Mouse (Mus musculus) hindbrain, embryonic 11.5 days (tissue): Measurements from ENCODE around the gene Snrpc. TPM values are rescaled to one million over a fixed set of nuclear protein-coding genes. Genes with fewer than 3 reads are reported as not detected.

Source experiments
- ATAC-seq: fragments of 200-750 bp; cut with Nextera tagmentation; 2 replicates; pipeline ENCODE4 v1.8.0; 2017; ENCODE audit warnings: mild to moderate bottlenecking, moderate TSS enrichment, moderate library complexity; ENCODE audit not compliant: low FRiP score
- DNase-seq: peaks from one replicate; pipeline ENCODE4 v3.0.0-alpha.2; 2015; ENCODE audit warnings: low spot score
- H3K27ac ChIP-seq: fragments of 300-500 bp; sonication (generic); 2 replicates; pipeline ENCODE4 v1.5.1; 2014; ENCODE audit warnings: mild to moderate bottlenecking, low read depth, low read length
- H3K27me3 ChIP-seq: fragments of 300-500 bp; sonication (generic); 2 replicates; pipeline ENCODE4 v1.6.1; 2014; ENCODE audit warnings: mild to moderate bottlenecking, low read length, moderate library complexity, mixed read lengths; ENCODE audit not compliant: control insufficient read depth, insufficient read depth
- H3K36me3 ChIP-seq: fragments of 300-500 bp; sonication (generic); 2 replicates; pipeline ENCODE4 v1.6.1; 2014; ENCODE audit warnings: mild to moderate bottlenecking, low read length, moderate library complexity, mixed read lengths; ENCODE audit not compliant: control insufficient read depth, insufficient read depth
- H3K4me1 ChIP-seq: fragments of 300-500 bp; sonication (generic); replicated peaks from 2 replicates; pipeline ENCODE4 v1.6.1; 2014; ENCODE audit warnings: low read length, mixed read lengths; ENCODE audit not compliant: control insufficient read depth, insufficient read depth
- H3K4me2 ChIP-seq: fragments of 300-500 bp; sonication (generic); replicated peaks from 2 replicates; pipeline ENCODE4 v1.6.1; 2014; ENCODE audit warnings: mild to moderate bottlenecking, low read depth, low read length
- H3K4me3 ChIP-seq: fragments of 300-500 bp; sonication (generic); 2 replicates; pipeline ENCODE4 v1.5.1; 2014; ENCODE audit warnings: low read depth, low read length
- H3K9ac ChIP-seq: fragments of 300-500 bp; sonication (generic); 2 replicates; pipeline ENCODE4 v1.6.1; 2014; ENCODE audit warnings: low read depth, low read length
- H3K9me3 ChIP-seq: fragments of 300-500 bp; sonication (generic); 2 replicates; pipeline ENCODE4 v1.6.1; 2016; ENCODE audit warnings: low read length; ENCODE audit not compliant: control insufficient read depth
- WGBS: fragments of 180-500 bp; shearing (Covaris S2); extraction: QIAGEN DNeasy Blood & Tissue Kit; methylation state at CpG from one replicate; pipeline ENCODE4 v1.1.7; 2014; 5-methylcytosine and 5-hydroxymethylcytosine counted together
- polyA plus RNA-seq: library from polyadenylated mRNA; unstranded; fragments of >200 nt; fragmentation: Nextera tagmentation; extraction: Ambion mirVana; gene quantifications from 2 replicates; pipeline ENCODE4 v1.2.1, GENCODE M21; 2014

The Snrpc gene
- polyA plus RNA-seq, 1 experiment from 2014 or later, result 344 TPM

DNA sequence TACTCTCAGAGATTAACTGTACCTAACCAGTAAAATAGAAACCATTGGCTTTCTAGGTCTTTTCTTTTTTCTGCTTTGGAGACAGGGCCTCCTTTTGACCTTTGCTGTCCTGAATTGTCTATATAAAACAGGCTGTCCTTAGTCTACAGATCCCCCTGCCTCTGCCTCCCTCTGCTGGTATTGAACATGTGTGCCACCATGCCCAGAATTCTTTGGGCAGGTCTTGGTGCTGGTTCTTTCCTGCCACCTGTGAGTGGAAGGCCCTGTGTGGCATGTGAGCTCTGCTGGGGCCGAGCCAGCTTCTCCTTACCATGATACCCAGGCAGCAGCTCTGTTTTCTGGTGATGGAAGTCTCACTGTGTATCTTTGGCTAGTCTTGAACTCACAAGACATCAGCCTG is 10.4 kb downstream of the Snrpc start:
- H3K27me3 ChIP-seq, result no peaks in the 10 kb centered on the region
- no peak overlapping the region for H3K4me2 ChIP-seq
- ATAC-seq, result no peak
- 94% methylated on average over 1 of the region's 1 CpGs for WGBS
- no peaks in the 10 kb centered on the region for H3K9me3 ChIP-seq
- DNase-seq, result no peak
- H3K4me1 ChIP-seq, result no peaks in the 10 kb centered on the region
- H3K4me3 ChIP-seq, result no peak overlapping the region
- no peak overlapping the region for H3K9ac ChIP-seq
- no peak overlapping the region for H3K27ac ChIP-seq
- H3K36me3 ChIP-seq, result peaks cover 12% of the 10 kb centered on the region

DNA sequence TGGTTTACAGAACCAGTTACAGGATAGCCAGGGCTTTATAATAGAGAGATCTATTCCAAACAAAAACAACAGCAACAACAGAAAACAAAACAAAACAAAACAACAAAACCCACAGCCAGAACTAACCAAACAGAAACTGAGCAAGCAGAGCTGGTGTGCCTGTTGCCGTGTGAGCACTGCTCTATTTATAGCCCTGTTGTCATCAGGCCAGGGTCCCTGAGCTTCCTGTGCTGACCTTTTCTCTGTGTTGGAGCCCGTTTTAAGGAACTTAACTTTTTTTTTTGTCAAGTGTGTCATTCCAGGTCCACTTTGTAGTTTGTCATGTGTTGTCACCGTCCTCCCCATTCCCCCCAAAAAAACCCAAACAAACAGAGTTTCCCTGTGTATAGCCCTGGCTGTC is 13.1 kb downstream of the Snrpc start:
- no peak overlapping the region for H3K4me2 ChIP-seq
- ATAC-seq (no peak), DNase-seq (no peak)
- H3K36me3 ChIP-seq, result peaks cover 7% of the 10 kb centered on the region; the same call in 1 of the 2 replicates
- no peak overlapping the region for H3K4me3 ChIP-seq
- no peak overlapping the region for H3K27ac ChIP-seq
- WGBS, result 84% methylated on average over 3 of the region's 3 CpGs
- no peak overlapping the region for H3K9ac ChIP-seq
- H3K4me1 ChIP-seq, result no peaks in the 10 kb centered on the region
- no peaks in the 10 kb centered on the region for H3K27me3 ChIP-seq
- no peaks in the 10 kb centered on the region for H3K9me3 ChIP-seq

DNA sequence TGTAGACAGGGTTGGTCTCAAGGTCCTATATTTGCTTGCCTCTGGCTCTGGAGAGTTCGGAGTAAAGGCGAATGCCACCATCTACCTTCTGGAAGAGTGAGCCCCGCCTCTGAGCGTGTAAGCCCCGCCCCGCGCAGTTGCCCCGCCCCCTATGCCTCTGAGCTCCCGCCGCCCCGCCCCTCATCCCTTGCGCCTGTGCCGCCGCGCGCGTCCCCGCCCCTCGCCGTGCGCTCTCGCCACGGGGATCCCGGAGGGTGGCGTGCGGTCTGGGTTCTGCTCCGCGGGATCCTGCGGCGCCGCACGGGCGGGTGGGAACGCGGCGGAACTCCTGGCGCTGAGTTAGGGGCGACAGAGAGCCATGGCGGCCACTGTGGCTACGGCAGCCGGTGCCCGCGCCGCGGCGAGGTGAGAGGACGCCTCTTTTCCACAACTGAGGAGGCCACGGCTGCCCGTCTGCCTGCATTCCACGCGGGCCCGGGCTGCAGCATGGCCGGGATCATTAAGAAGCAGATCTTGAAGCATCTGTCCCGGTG is 18.4 kb downstream of the Snrpc start, which contains the start of gene Uhrf1bp1:
TSS of gene Uhrf1bp1 (plus strand) at position 177 of the 533 bp plus-strand sequence.
- no peaks in the 10 kb centered on the region for H3K9me3 ChIP-seq
- H3K9ac ChIP-seq, result peak within 1 kb of the TSS; percentile 90
- H3K4me3 ChIP-seq, result peak within 1 kb of the TSS; percentile 89
- 1% methylated on average over 46 of the region's 54 CpGs for WGBS
- H3K4me2 ChIP-seq, result peak within 1 kb of the TSS; percentile 83
- ATAC-seq, result peak; percentile 82
- H3K36me3 ChIP-seq, result 0 out of 2 replicates have a peak, but pooled peaks cover 2% of the 10 kb centered on the region
- peak; percentile 90 for DNase-seq
- peaks cover 9% of the 10 kb centered on the region for H3K4me1 ChIP-seq
- H3K27ac ChIP-seq, result peak within 1 kb of the TSS; percentile 81
- H3K27me3 ChIP-seq, result no peaks in the 10 kb centered on the region

DNA sequence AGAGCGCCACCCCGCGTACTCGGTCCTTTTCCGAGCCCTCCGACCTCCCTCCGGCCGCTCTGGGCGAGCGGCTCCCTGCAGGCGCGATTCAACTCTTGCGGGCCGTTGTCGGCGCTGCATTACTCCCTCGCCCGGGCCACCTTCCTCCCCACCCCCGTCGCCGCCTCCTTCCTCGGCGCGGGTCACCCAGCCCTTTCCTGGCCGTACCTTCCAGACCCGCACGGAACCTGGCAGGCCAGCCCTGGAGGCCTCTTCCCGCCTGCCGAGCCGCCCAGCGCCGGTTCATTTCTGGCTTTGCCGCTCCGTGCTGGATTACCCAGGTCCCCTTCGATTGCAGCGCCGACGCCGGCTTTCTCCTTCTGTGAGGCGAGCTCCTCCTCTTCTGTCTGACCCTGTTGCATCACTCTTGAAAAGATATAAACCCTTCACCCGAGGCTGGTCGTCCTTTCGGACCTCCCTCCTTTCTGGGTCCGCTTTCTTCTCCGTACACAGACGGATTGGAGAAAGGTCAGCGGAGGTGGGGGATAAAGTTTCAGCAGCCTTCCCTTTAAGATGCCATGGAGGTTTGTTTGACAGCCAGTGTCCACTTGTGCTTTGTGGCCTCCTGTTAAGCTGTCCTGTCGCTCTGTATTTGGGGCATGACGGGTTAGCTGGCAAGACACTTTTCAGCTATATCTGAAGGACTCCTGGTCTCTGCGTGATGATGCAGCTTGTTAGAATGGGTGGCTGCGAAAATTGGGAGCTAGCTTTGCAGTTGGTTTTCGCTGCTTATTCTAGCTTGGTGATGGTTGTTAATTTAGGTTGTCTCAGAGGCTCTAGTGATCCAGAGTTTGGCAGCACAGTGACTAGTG is 19.1 kb downstream of the Snrpc start:
- peak; percentile 70 for DNase-seq
- peak overlapping the region; percentile 90 for H3K9ac ChIP-seq
- no peaks in the 10 kb centered on the region for H3K27me3 ChIP-seq
- H3K9me3 ChIP-seq, result no peaks in the 10 kb centered on the region
- ATAC-seq, result peak; percentile 65
- H3K4me2 ChIP-seq, result peak overlapping the region; percentile 83
- WGBS, result 2% methylated on average over 51 of the region's 52 CpGs
- 0 out of 2 replicates have a peak, but pooled peaks cover 2% of the 10 kb centered on the region for H3K36me3 ChIP-seq
- peak overlapping the region; percentile 81 for H3K27ac ChIP-seq
- peak overlapping the region; percentile 89 for H3K4me3 ChIP-seq
- H3K4me1 ChIP-seq, result peaks cover 9% of the 10 kb centered on the region

DNA sequence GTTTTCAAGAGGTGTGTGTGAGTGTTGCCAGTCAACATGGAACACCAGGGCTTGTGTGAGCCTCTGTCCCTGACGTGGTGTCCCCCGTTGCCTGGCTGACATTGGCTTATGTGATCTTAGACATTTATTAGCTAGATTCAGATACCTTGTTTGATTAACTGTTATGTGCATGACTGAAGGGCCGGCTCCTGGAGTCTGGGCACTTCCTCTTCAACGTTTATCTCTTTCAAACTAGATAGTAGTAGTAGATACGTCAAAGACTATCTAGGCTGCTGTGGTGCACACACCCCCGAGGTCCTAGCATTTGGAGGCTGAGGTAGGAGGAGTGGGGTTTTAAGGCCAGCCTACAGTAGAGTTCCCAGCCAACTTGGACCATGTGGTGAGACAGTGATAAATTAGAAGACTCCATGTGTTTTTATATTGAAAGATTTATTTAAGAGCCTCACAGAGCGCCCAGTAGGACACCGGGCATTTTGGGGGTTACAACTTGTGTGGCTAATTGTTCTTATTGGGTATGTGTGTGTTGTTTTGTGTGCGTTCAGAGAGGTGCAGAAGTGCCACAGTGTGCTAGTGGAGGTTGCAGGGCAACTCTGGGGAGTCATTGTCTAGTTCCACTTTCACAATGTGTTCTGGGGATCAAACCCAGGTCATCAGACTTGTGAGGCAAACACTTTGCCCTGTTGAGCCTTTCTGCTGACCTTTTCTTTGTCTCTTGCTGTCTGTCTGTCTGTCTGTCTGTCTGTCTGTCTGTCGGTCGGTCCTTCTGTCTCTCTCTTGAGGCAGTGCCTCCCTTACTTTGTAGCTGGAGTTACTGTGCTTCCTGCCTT is 19.9 kb downstream of the Snrpc start:
- ATAC-seq (no peak), DNase-seq (no peak)
- Histone ChIP-seq H3K27me3 (no peaks in the 10 kb centered on the region), H3K27ac (no peak overlapping the region), H3K4me2 (peak overlapping the region; percentile 83), H3K4me3 (peak overlapping the region; percentile 89), H3K9me3 (no peaks in the 10 kb centered on the region), H3K9ac (0 out of 2 replicates have a peak overlapping the region, but pooled peaks have one; percentile 7), H3K36me3 (no peaks in the 10 kb centered on the region), H3K4me1 (peaks cover 9% of the 10 kb centered on the region)
- 52% methylated on average over 11 of the region's 11 CpGs for WGBS

DNA sequence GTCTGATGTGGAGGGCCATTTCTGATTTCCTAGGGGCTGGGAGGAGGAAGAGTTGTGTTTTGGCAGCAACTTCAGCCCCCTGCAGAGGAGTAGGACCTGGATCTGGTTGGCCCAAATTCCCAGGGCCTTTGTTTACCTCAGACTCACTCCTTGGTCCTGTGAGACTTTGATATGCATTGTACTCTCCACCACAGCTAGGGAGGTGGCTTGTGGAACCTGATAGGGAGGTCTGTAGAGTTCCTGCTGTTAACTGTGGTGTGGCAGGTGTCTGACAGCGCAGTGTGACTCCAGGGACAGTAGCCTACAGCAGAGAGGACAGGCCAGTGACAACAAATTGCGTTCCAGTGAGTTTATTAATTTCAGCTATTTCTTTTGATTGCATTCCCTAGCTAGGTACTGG is 21.2 kb downstream of the Snrpc start:
- Histone ChIP-seq H3K9ac (no peak overlapping the region), H3K4me2 (no peak overlapping the region), H3K27me3 (no peaks in the 10 kb centered on the region), H3K27ac (no peak overlapping the region), H3K9me3 (no peaks in the 10 kb centered on the region), H3K4me3 (no peak overlapping the region), H3K36me3 (no peaks in the 10 kb centered on the region), H3K4me1 (peaks cover 9% of the 10 kb centered on the region)
- ATAC-seq, result no peak
- 20% methylated on average over 2 of the region's 2 CpGs for WGBS
- no peak for DNase-seq

DNA sequence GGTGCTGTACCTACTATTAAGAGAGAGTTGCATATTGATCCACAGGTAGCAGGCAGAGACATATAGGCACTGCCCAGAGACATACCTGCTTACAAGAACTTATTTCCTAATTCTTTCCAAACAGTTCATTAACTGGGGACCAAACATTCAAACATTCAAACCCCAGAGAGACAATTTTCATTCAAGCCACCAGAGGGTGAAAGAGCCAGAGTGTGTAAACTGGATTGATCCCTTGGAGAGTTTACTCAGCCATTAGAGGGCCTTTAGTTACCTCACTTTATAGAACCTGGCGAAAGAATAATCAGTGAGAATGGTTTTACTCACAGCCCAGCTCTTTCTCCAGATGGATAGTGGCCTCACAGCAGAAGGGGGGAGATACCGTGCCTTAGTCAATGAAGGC is 27.5 kb downstream of the Snrpc start:
- H3K4me3 ChIP-seq, result no peak overlapping the region
- no peak overlapping the region for H3K9ac ChIP-seq
- no peaks in the 10 kb centered on the region for H3K9me3 ChIP-seq
- no peak for ATAC-seq
- DNase-seq, result no peak
- no peak overlapping the region for H3K27ac ChIP-seq
- no peaks in the 10 kb centered on the region for H3K4me1 ChIP-seq
- H3K27me3 ChIP-seq, result no peaks in the 10 kb centered on the region
- 80% methylated on average over 2 of the region's 2 CpGs for WGBS
- no peak overlapping the region for H3K4me2 ChIP-seq
- no peaks in the 10 kb centered on the region for H3K36me3 ChIP-seq

DNA sequence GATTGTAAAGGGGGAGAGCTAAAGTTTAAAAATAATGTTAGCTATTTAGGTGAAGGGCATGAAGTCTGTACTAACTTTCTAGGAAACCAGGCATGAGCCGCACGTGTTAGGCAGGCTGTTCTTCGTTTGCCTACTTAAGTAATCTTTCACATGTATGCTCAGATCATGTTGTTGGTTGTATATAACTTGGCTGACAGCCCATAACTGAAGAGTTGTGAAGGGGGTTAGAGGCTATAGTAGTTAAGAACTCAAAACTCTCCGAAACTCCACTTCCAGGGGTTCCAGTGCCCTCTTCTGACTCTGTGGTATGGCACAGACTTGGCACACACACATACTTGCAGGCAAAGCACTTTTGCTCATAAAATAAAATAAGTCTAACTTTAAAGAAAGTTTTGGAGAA is 28.8 kb downstream of the Snrpc start:
- no peaks in the 10 kb centered on the region for H3K9me3 ChIP-seq
- H3K4me3 ChIP-seq, result no peak overlapping the region
- H3K27me3 ChIP-seq, result no peaks in the 10 kb centered on the region
- H3K36me3 ChIP-seq, result no peaks in the 10 kb centered on the region
- H3K9ac ChIP-seq, result no peak overlapping the region
- DNase-seq (no peak), ATAC-seq (no peak)
- 95% methylated on average over 4 of the region's 4 CpGs for WGBS
- H3K4me2 ChIP-seq, result no peak overlapping the region
- no peaks in the 10 kb centered on the region for H3K4me1 ChIP-seq
- H3K27ac ChIP-seq, result no peak overlapping the region
